Mouse (Mus musculus) retina, embryonic 14.5 days (tissue): Measurements from ENCODE around the gene Rd3.

ENCODE experiments used
- DNase-seq: peaks from one replicate; pipeline ENCODE4 v3.0.0-alpha.2; 2015; ENCODE audit warnings: low spot score

The Rd3 gene

GRCm38 (mm10) chr1:191977187-191977586 lies at the start of gene Rd3:
Rd3 (plus strand) TSS chr1:191977370.
- DNase-seq, result peak; percentile 76

- DNase-seq, result no peak
Measured at GRCm38 (mm10) chr1:191928345-191928744, 48.8 kb upstream of the Rd3 start.

GRCm38 (mm10) chr1:191929065-191929464 lies 48.1 kb upstream of the Rd3 start:
- no peak for DNase-seq

GRCm38 (mm10) chr1:191929897-191930524 lies 47.2 kb upstream of the Rd3 start:
- DNase-seq, result no peak

GRCm38 (mm10) chr1:191930525-191931105 lies 46.6 kb upstream of the Rd3 start:
- DNase-seq, result no peak

- DNase-seq, result no peak
Measured at GRCm38 (mm10) chr1:191932286-191932985, 44.7 kb upstream of the Rd3 start.

GRCm38 (mm10) chr1:191932986-191933632 lies 44.1 kb upstream of the Rd3 start:
- DNase-seq, result no peak

GRCm38 (mm10) chr1:191943638-191944037 lies 33.5 kb upstream of the Rd3 start:
- no peak for DNase-seq

GRCm38 (mm10) chr1:191945341-191945740 lies 31.8 kb upstream of the Rd3 start:
- DNase-seq, result no peak

GRCm38 (mm10) chr1:191945756-191946155 lies 31.4 kb upstream of the Rd3 start:
- no peak for DNase-seq

GRCm38 (mm10) chr1:191946261-191946660 lies 30.9 kb upstream of the Rd3 start:
- DNase-seq, result no peak

- no peak for DNase-seq
Measured at GRCm38 (mm10) chr1:191946835-191947234, 30.3 kb upstream of the Rd3 start.

- DNase-seq, result peak; percentile 22
Measured at GRCm38 (mm10) chr1:191947796-191948195, 29.4 kb upstream of the Rd3 start.

- no peak for DNase-seq
Measured at GRCm38 (mm10) chr1:191948600-191948999, 28.6 kb upstream of the Rd3 start.

- DNase-seq, result no peak
Measured at GRCm38 (mm10) chr1:191950611-191951010, 26.6 kb upstream of the Rd3 start.

- no peak for DNase-seq
Measured at GRCm38 (mm10) chr1:191952733-191953335, 24.3 kb upstream of the Rd3 start.

GRCm38 (mm10) chr1:191955101-191955500 lies 22.1 kb upstream of the Rd3 start:
- DNase-seq, result no peak

GRCm38 (mm10) chr1:191956261-191956660 lies 20.9 kb upstream of the Rd3 start:
- DNase-seq, result no peak

GRCm38 (mm10) chr1:191956871-191957270 lies 20.3 kb upstream of the Rd3 start:
- DNase-seq, result no peak

GRCm38 (mm10) chr1:191957321-191957720 lies 19.8 kb upstream of the Rd3 start:
- no peak for DNase-seq

- no peak for DNase-seq
Measured at GRCm38 (mm10) chr1:191960946-191961345, 16.2 kb upstream of the Rd3 start.

- no peak for DNase-seq
Measured at GRCm38 (mm10) chr1:191963413-191963812, 13.8 kb upstream of the Rd3 start.
